Mouse (Mus musculus): ENCODE measurements around the gene Gng12. TPM values are rescaled to one million over a fixed set of nuclear protein-coding genes. Genes with fewer than 3 reads are reported as not detected.

Gene Gng12
- polyA plus RNA-seq, 1 experiment from 2014 or later, result 46.8 TPM

- DNase-seq (ENCODE audit: low spot score), result no peak
- Histone ChIP-seq H3K4me3 (no peak overlapping the region), H3K4me1 (replicated peaks) (peaks cover 8% of the 10 kb centered on the region; the same call in 1 of the 2 replicates), H3K9me3 (no peaks in the 10 kb centered on the region), H3K36me3 (no peaks in the 10 kb centered on the region), H3K27ac (no peak overlapping the region), H3K27me3 (ENCODE audit: insufficient read depth, poor library complexity, severe bottlenecking) (no peaks in the 10 kb centered on the region)
- WGBS, result 74% methylated on average over 3 of the region's 3 CpGs
Observed at GRCm38 (mm10) chr6:66989518-66989917, 93.3 kb downstream of the Gng12 start.

DNA sequence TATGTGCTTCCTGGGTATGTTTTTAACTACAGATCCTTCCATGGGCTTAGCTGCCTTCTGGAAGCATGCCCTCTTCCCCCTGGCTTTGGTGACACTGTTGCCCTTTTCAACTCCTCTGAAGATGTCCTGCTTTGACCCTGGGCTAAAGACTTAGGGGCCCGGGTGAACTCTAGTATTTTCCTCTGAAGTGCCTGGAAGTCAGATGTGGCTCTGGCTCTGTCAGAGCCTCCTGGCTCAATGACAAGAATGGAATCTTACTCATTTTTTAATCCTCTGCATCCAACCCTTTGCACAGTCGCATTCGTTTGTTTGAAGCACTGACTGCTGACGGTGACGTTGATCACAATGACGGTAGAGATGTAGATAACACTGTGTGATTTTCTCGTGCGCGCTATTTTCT, 96.0 kb downstream of the Gng12 start:
- DNase-seq (ENCODE audit: low spot score), result no peak
- H3K4me3 ChIP-seq, result no peak overlapping the region
- H3K27me3 ChIP-seq (ENCODE audit: insufficient read depth, poor library complexity, severe bottlenecking), result no peaks in the 10 kb centered on the region
- H3K9me3 ChIP-seq, result no peaks in the 10 kb centered on the region
- no peak overlapping the region for H3K27ac ChIP-seq
- H3K4me1 ChIP-seq (replicated peaks), result peaks cover 4% of the 10 kb centered on the region; the same call in 1 of the 2 replicates
- H3K36me3 ChIP-seq, result no peaks in the 10 kb centered on the region
- 90% methylated on average over 9 of the region's 9 CpGs for WGBS

DNA sequence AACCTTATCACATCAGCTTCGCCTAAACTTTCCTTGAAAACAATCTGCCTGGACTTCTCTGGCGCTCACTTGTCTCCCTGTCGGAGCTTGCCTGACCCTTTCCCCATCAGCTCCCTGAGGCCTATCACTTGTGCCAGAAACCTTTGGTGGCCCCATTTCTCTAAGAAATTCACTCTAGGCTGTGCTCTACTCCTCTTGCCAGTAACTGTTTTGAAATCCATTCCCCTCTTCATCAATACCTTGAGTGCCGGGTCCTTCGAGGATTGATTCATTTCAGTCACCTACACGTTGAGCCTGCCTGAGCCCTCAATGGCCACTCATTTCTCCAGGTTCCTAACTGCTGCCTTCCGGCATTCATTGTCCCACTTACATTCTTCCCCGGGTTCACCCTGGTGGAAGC, 96.6 kb downstream of the Gng12 start:
- no peak for DNase-seq (ENCODE audit: low spot score)
- H3K27me3 ChIP-seq (ENCODE audit: insufficient read depth, poor library complexity, severe bottlenecking), result no peaks in the 10 kb centered on the region
- no peaks in the 10 kb centered on the region for H3K9me3 ChIP-seq
- H3K27ac ChIP-seq, result no peak overlapping the region
- 92% methylated on average over 8 of the region's 8 CpGs for WGBS
- H3K4me1 ChIP-seq (replicated peaks), result no peaks in the 10 kb centered on the region
- H3K4me3 ChIP-seq, result no peak overlapping the region
- no peaks in the 10 kb centered on the region for H3K36me3 ChIP-seq

GRCm38 (mm10) chr6:66994981-66995380, 98.8 kb downstream of the Gng12 start:
- Histone ChIP-seq H3K27ac (no peak overlapping the region), H3K36me3 (no peaks in the 10 kb centered on the region), H3K9me3 (no peaks in the 10 kb centered on the region), H3K27me3 (ENCODE audit: insufficient read depth, poor library complexity, severe bottlenecking) (no peaks in the 10 kb centered on the region), H3K4me1 (replicated peaks) (no peaks in the 10 kb centered on the region), H3K4me3 (no peak overlapping the region)
- DNase-seq (ENCODE audit: low spot score), result no peak
- WGBS, result 93% methylated on average over 8 of the region's 8 CpGs

GRCm38 (mm10) chr6:66995825-66996224, 99.6 kb downstream of the Gng12 start:
- Histone ChIP-seq H3K9me3 (no peaks in the 10 kb centered on the region), H3K27me3 (ENCODE audit: insufficient read depth, poor library complexity, severe bottlenecking) (no peaks in the 10 kb centered on the region), H3K36me3 (no peaks in the 10 kb centered on the region), H3K27ac (no peak overlapping the region), H3K4me3 (no peak overlapping the region), H3K4me1 (replicated peaks) (no peaks in the 10 kb centered on the region)
- 89% methylated on average over 1 of the region's 1 CpGs for WGBS
- DNase-seq (ENCODE audit: low spot score), result no peak

GRCm38 (mm10) chr6:66996257-66996656, 100.1 kb downstream of the Gng12 start:
- Histone ChIP-seq H3K27me3 (ENCODE audit: insufficient read depth, poor library complexity, severe bottlenecking) (no peaks in the 10 kb centered on the region), H3K9me3 (no peaks in the 10 kb centered on the region), H3K4me3 (no peak overlapping the region), H3K4me1 (replicated peaks) (no peaks in the 10 kb centered on the region), H3K27ac (no peak overlapping the region), H3K36me3 (no peaks in the 10 kb centered on the region)
- no peak for DNase-seq (ENCODE audit: low spot score)
- 81% methylated on average over 1 of the region's 1 CpGs for WGBS

DNA sequence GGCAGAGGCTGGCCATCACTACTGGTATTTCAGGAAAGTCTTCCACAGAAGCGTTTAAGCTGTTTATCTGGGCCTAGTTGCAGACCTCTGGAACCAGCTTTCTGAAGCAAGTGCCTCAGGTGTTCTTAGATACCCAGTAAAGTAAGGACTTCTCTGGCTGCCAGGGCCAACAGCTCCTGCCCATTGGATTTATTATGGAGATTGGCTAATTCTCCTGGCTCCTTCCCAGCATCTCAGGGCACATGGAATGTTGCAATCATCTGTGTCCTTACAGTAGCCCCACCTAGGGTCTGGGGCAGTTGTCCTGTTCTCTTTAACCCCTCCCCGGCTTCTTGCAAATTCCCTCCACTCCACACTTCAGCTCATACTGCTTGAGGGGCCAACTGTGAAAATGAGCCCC, 102.4 kb downstream of the Gng12 start:
- H3K27ac ChIP-seq, result no peak overlapping the region
- no peaks in the 10 kb centered on the region for H3K27me3 ChIP-seq (ENCODE audit: insufficient read depth, poor library complexity, severe bottlenecking)
- H3K4me3 ChIP-seq, result no peak overlapping the region
- no peaks in the 10 kb centered on the region for H3K4me1 ChIP-seq (replicated peaks)
- no peaks in the 10 kb centered on the region for H3K36me3 ChIP-seq
- no peak for DNase-seq (ENCODE audit: low spot score)
- H3K9me3 ChIP-seq, result no peaks in the 10 kb centered on the region
- WGBS, result 87% methylated on average over 2 of the region's 2 CpGs

DNA sequence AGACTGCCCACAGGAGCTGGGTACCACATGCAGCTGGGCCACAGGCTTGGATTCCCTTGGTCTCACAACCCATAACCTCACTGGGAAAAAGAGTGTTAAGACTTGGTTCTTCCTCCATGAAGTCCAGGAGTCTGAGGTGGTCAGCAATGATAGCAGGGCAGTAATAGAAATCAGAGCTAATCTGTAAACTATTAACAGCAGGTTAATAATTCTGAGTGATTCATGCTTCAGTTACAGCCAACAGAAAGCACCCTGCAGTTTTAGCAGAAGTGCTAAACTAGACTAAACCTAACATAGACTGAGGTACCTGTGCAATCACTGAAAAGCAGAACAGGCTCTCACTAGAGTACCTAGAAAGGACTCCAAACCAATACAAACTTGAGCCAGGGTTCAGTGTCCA, 103.6 kb downstream of the Gng12 start:
- H3K4me3 ChIP-seq, result no peak overlapping the region
- no peaks in the 10 kb centered on the region for H3K27me3 ChIP-seq (ENCODE audit: insufficient read depth, poor library complexity, severe bottlenecking)
- DNase-seq (ENCODE audit: low spot score), result no peak
- H3K4me1 ChIP-seq (replicated peaks), result no peaks in the 10 kb centered on the region
- H3K9me3 ChIP-seq, result no peaks in the 10 kb centered on the region
- no peak overlapping the region for H3K27ac ChIP-seq
- no peaks in the 10 kb centered on the region for H3K36me3 ChIP-seq

GRCm38 (mm10) chr6:67009888-67010287, 113.7 kb downstream of the Gng12 start:
- H3K27ac ChIP-seq, result no peak overlapping the region
- H3K36me3 ChIP-seq, result no peaks in the 10 kb centered on the region
- H3K4me1 ChIP-seq (replicated peaks), result peaks cover 3% of the 10 kb centered on the region; the same call in 1 of the 2 replicates
- 94% methylated on average over 3 of the region's 3 CpGs for WGBS
- no peak overlapping the region for H3K4me3 ChIP-seq
- no peaks in the 10 kb centered on the region for H3K9me3 ChIP-seq
- DNase-seq (ENCODE audit: low spot score), result no peak
- no peaks in the 10 kb centered on the region for H3K27me3 ChIP-seq (ENCODE audit: insufficient read depth, poor library complexity, severe bottlenecking)

DNA sequence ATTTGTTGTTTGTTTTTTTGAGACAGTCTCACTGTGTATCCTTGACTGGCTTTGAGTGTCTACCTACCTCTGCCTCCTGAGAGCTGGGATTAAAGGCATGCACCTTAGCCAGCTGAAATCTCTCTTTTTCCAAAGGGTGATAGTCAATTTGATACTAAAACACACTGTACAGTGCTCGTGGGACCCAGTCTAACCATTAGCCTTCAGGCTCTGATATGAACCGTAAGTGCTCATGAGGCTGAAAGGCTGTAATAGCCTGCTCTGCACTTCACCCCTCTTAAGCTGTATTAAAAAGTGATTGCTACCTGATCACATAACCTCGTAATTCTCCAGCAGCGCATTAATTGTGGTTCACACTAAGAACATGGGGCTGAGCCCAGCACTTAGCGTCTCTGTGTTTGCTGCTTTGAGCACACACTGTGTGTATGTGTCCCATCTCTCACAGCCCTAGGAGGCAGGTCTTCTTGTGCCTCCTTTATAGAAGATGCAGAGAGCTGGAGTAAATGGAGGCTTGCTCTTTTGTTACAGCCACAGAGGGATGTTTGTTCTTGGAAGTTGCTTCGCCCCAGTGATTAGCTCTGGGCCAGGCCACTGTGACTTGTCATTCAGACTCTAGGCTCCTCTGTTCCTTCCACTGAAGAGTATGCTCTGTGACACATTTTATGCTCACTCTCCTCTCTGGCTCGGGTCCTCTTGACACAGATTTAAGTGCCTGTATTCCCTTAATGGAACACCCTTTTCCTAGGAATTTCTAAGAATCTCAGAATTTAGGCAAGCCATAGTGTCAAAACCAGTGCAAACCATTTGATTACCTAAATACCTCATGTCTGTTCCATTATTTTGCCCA, 114.4 kb downstream of the Gng12 start:
- H3K27ac ChIP-seq, result no peak overlapping the region
- no peaks in the 10 kb centered on the region for H3K27me3 ChIP-seq (ENCODE audit: insufficient read depth, poor library complexity, severe bottlenecking)
- 64% methylated on average over 7 of the region's 7 CpGs for WGBS
- no peaks in the 10 kb centered on the region for H3K9me3 ChIP-seq
- peaks cover 3% of the 10 kb centered on the region; the same call in 1 of the 2 replicates for H3K4me1 ChIP-seq (replicated peaks)
- H3K4me3 ChIP-seq, result no peak overlapping the region
- H3K36me3 ChIP-seq, result no peaks in the 10 kb centered on the region
- DNase-seq (ENCODE audit: low spot score), result no peak

GRCm38 (mm10) chr6:67011217-67011518, 115.0 kb downstream of the Gng12 start:
- no peaks in the 10 kb centered on the region for H3K27me3 ChIP-seq (ENCODE audit: insufficient read depth, poor library complexity, severe bottlenecking)
- peaks cover 3% of the 10 kb centered on the region; the same call in 1 of the 2 replicates for H3K4me1 ChIP-seq (replicated peaks)
- no peaks in the 10 kb centered on the region for H3K36me3 ChIP-seq
- no peak overlapping the region for H3K27ac ChIP-seq
- no peak overlapping the region for H3K4me3 ChIP-seq
- no peak for DNase-seq (ENCODE audit: low spot score)
- no peaks in the 10 kb centered on the region for H3K9me3 ChIP-seq

DNA sequence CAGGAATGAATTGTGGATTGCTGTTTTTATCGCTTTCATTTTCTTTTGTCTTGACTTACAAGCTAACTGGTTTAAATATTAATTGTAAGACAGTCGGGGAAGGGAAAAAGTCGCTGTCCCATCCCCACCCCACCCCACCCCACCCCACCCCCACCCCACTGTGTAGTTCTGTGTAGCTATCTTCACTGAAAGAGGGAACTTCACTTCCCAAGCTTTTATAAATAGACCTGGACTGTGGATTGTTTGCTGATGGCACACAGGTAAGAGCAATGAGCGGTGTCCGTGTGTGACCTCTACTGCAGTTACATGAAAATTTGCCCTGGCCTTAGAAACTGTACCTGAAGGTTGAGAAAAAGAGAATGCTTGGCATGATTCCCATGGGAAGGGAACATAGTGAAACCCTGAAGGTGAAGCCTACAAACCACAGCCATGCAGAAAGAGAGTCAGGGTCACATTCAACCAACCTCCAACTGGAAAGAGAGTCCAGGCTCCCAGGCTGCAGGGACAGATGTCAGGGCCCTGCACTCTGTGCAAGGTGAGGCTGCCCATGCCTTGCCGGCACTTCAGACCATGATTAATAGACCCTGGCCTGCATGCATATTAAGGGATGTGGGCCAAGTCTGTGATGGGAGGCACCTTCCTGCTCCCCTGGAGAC, 117.2 kb downstream of the Gng12 start:
- DNase-seq (ENCODE audit: low spot score), result no peak
- H3K27me3 ChIP-seq (ENCODE audit: insufficient read depth, poor library complexity, severe bottlenecking), result no peaks in the 10 kb centered on the region
- no peak overlapping the region for H3K4me3 ChIP-seq
- no peaks in the 10 kb centered on the region for H3K9me3 ChIP-seq
- H3K4me1 ChIP-seq (replicated peaks), result peaks cover 3% of the 10 kb centered on the region; the same call in 1 of the 2 replicates
- WGBS, result 93% methylated on average over 6 of the region's 6 CpGs
- no peaks in the 10 kb centered on the region for H3K36me3 ChIP-seq
- no peak overlapping the region for H3K27ac ChIP-seq

DNA sequence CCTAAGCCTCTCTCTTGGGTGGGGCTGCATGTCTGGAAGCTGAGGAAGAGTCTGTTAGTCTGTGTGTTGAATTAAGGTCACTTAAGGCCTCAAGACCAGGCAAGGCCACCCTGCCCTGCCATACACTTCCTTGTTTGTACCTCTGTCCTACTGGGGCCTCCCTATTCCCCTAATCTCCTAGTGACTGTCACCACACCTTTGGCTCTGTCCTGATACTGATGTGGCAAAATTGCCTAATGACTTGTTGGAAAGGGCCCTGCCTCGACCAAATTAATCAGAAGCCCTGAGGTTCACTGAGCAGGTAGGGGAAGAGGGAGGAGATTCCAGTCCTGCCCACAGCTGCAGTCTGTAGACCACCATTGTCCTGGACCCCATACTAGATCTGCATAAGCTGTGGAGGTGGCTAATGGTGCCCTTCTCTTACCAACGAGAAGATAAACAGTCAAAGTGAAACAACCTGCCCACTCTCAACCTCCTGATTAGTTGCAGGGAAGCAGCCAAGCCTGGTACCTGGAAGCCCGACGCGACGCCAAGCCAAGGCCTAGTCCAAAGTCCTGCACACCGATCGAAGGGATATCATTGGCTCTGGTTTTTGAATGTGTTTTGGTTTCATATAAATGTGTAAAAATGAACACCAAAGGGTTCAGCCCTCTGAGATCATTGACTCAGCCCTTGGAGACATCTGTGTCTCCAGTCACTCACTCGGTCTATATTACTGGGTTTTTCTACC, 117.9 kb downstream of the Gng12 start:
- H3K4me1 ChIP-seq (replicated peaks), result peaks cover 3% of the 10 kb centered on the region; the same call in 1 of the 2 replicates
- H3K27me3 ChIP-seq (ENCODE audit: insufficient read depth, poor library complexity, severe bottlenecking), result no peaks in the 10 kb centered on the region
- H3K27ac ChIP-seq, result no peak overlapping the region
- no peaks in the 10 kb centered on the region for H3K9me3 ChIP-seq
- no peaks in the 10 kb centered on the region for H3K36me3 ChIP-seq
- no peak overlapping the region for H3K4me3 ChIP-seq
- DNase-seq (ENCODE audit: low spot score), result no peak
- 92% methylated on average over 9 of the region's 9 CpGs for WGBS
